Mouse (Mus musculus): Measurements from ENCODE around the gene BC048679. TPM values are rescaled to one million over a fixed set of nuclear protein-coding genes. Genes with fewer than 3 reads are reported as not detected.
A peak's percentile ranks its signal among the peaks of the same experiment; 100 is the strongest.

The BC048679 gene
- polyA plus RNA-seq, 1 experiment from 2014 or later, result not detected

GRCm38 (mm10) chr7:81455155-81455651 is 42.9 kb downstream of the BC048679 start, which contains the start of gene Cpeb1:
Gene Cpeb1 (minus strand): TSS chr7:81455465.
- H3K9ac ChIP-seq (ENCODE audit: low read length), result peak within 1 kb of the TSS; percentile 29; the same call in 1 of the 2 replicates
- ATAC-seq (ENCODE audit: insufficient read depth, low FRiP score, low TSS enrichment) (no peak), DNase-seq (ENCODE audit: low spot score) (peak; percentile 53)
- no peak within 1 kb of the TSS for H3K27ac ChIP-seq (ENCODE audit: low read depth, low read length)
- no peaks in the 10 kb centered on the region for H3K36me3 ChIP-seq (ENCODE audit: control insufficient read depth, insufficient read depth, low read length)
- H3K9me3 ChIP-seq (ENCODE audit: control insufficient read depth, low read length), result no peaks in the 10 kb centered on the region
- WGBS, result under 1% methylated on average over 28 of the region's 28 CpGs
- H3K4me1 ChIP-seq (ENCODE audit: control insufficient read depth, insufficient read depth, low read length), result peaks cover 10% of the 10 kb centered on the region; the same call in 1 of the 2 replicates
- H3K27me3 ChIP-seq (ENCODE audit: control insufficient read depth, insufficient read depth, low read length), result peaks cover 52% of the 10 kb centered on the region
- peak within 1 kb of the TSS; percentile 83 for H3K4me2 ChIP-seq (ENCODE audit: low read depth)
- H3K4me3 ChIP-seq (ENCODE audit: low read depth, low read length), result peak within 1 kb of the TSS; percentile 44

DNA sequence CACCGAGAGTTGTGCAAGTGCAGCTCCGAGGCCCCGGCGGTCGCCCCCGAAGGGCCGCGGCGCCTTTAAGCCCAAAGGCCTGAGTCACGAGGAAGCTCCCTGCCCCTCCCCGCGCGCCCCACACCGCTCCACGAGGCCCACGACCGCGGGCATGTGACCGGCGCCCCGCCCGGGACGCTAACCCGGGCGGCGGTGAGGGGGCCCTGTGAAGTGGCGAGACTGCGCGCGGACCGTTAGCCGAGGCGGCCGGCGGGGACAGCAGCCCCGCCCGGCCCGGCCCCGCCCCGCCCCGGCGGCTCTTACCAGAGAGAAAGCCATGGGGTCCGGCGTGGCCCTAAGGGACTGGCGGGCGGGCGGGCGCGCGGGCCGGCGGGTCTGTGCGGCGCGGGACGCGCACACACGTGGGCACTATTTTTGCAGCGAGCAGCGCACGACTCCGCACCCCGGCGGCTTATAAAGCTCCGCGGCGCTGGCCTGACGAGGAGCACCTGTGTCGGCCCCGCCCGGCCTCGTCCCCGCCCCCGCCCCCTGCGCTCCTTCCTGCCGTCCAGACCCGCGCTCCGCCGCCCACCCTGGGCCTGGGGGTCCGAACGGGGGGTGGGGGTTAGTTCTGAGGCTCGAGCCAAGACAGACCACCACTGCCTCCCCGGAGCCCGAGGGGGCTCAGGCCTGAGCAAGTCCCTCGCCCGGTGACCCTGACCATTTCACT is 43.6 kb downstream of the BC048679 start:
- no peak overlapping the region for H3K27ac ChIP-seq (ENCODE audit: low read depth, low read length)
- ATAC-seq (ENCODE audit: insufficient read depth, low FRiP score, low TSS enrichment) (peak; percentile 53), DNase-seq (ENCODE audit: low spot score) (peak; percentile 45)
- peaks cover 52% of the 10 kb centered on the region for H3K27me3 ChIP-seq (ENCODE audit: control insufficient read depth, insufficient read depth, low read length)
- H3K9me3 ChIP-seq (ENCODE audit: control insufficient read depth, low read length), result no peaks in the 10 kb centered on the region
- H3K4me1 ChIP-seq (ENCODE audit: control insufficient read depth, insufficient read depth, low read length), result peaks cover 10% of the 10 kb centered on the region; the same call in 1 of the 2 replicates
- H3K9ac ChIP-seq (ENCODE audit: low read length), result peak overlapping the region; percentile 29; the same call in 1 of the 2 replicates
- peak overlapping the region; percentile 83 for H3K4me2 ChIP-seq (ENCODE audit: low read depth)
- H3K36me3 ChIP-seq (ENCODE audit: control insufficient read depth, insufficient read depth, low read length), result no peaks in the 10 kb centered on the region
- 2% methylated on average over 56 of the region's 87 CpGs for WGBS
- peak overlapping the region; percentile 44 for H3K4me3 ChIP-seq (ENCODE audit: low read depth, low read length)

DNA sequence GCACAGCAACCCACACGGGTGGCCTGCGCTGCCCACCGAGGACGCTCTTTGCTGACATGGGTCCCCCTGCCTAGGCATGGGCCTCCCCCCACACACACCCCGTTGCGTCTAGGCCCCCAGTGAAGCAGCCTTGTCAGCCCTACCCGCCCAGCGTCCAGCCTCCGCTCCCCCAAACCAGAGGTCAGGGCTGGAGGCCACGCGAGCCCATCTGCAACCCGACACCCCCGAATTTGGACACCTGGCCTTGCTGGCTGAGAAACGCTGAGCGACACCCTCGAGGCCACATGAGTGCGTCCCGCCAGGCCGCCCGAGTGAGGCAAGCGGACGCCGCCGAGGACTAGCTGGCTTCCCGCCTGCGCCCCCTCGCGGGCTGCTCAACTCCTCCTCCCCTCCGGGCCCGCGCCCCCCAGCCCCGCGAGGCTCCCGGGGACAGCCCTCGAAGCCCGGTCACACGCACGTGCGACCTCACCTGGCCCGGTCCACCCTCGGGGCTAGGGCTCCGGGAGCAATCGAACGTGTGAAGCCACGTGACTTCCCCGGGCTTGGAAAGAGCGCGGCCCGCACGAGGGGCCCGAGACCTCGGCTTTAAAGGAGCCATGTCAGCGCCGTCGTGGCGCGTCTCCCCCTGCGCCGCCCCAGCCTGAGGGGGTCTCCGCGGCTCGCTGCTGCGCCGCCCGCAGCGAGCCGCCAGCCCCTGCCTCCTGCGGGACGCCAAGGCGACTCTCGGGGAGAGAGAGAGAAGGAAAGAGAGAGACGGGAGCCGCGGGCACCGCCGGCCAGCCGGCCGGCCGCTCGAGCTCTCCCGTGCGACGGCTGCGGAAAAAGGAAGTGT is 44.4 kb downstream of the BC048679 start:
- Histone ChIP-seq H3K27me3 (ENCODE audit: control insufficient read depth, insufficient read depth, low read length) (peaks cover 52% of the 10 kb centered on the region), H3K36me3 (ENCODE audit: control insufficient read depth, insufficient read depth, low read length) (no peaks in the 10 kb centered on the region), H3K4me1 (ENCODE audit: control insufficient read depth, insufficient read depth, low read length) (peaks cover 10% of the 10 kb centered on the region; the same call in 1 of the 2 replicates), H3K4me3 (ENCODE audit: low read depth, low read length) (peak overlapping the region; percentile 44), H3K27ac (ENCODE audit: low read depth, low read length) (no peak overlapping the region), H3K4me2 (ENCODE audit: low read depth) (peak overlapping the region; percentile 83), H3K9me3 (ENCODE audit: control insufficient read depth, low read length) (no peaks in the 10 kb centered on the region), H3K9ac (ENCODE audit: low read length) (no peak overlapping the region)
- DNase-seq (ENCODE audit: low spot score) (peak; percentile 71), ATAC-seq (ENCODE audit: insufficient read depth, low FRiP score, low TSS enrichment) (peak; percentile 60)
- WGBS, result 6% methylated on average over 67 of the region's 84 CpGs

- Histone ChIP-seq H3K27me3 (ENCODE audit: control insufficient read depth, insufficient read depth, low read length) (peaks cover 52% of the 10 kb centered on the region), H3K4me1 (ENCODE audit: control insufficient read depth, insufficient read depth, low read length) (peaks cover 10% of the 10 kb centered on the region; the same call in 1 of the 2 replicates), H3K4me2 (ENCODE audit: low read depth) (peak overlapping the region; percentile 36), H3K9me3 (ENCODE audit: control insufficient read depth, low read length) (no peaks in the 10 kb centered on the region), H3K9ac (ENCODE audit: low read length) (no peak overlapping the region), H3K36me3 (ENCODE audit: control insufficient read depth, insufficient read depth, low read length) (no peaks in the 10 kb centered on the region), H3K27ac (ENCODE audit: low read depth, low read length) (no peak overlapping the region), H3K4me3 (ENCODE audit: low read depth, low read length) (peak overlapping the region; percentile 44; the same call in 1 of the 2 replicates)
- ATAC-seq (ENCODE audit: insufficient read depth, low FRiP score, low TSS enrichment) (0 out of 2 replicates have a peak, but pooled peaks have one; percentile 9), DNase-seq (ENCODE audit: low spot score) (peak; percentile 59)
- WGBS, result 5% methylated on average over 21 of the region's 21 CpGs
Observed at GRCm38 (mm10) chr7:81452971-81453441, 45.1 kb downstream of the BC048679 start.

MicroRNAs encoded within 50 kb of the gene (microRNA counts, 519-probe panel; counts per million panel counts)
- microRNA mmu-miR-1839-3p, result 171 counts per million, percentile 57 among the panel's probes with 10 or more counts
- 2,955 counts per million, percentile 64 among the panel's probes with 10 or more counts for microRNA mmu-miR-1839-5p

Other genes with a start within 250 kb of the BC048679 start
- gene Rps17, start 153.0 kb downstream of the BC048679 start, polyA plus RNA-seq (2014; fragmentation: Nextera tagmentation; extraction: Ambion mirVana), result 1,090 and 1,108 TPM in 2 replicates
- gene Cpeb1, start 42.8 kb downstream of the BC048679 start, polyA plus RNA-seq (2014; fragmentation: Nextera tagmentation; extraction: Ambion mirVana), result 1.5 and 1.9 TPM in 2 replicates
- 47.6 and 53.0 TPM in 2 replicates for gene Ap3b2, start 4.4 kb downstream of the BC048679 start, polyA plus RNA-seq (2014; fragmentation: Nextera tagmentation; extraction: Ambion mirVana)
- gene Fsd2, start 68.7 kb upstream of the BC048679 start, polyA plus RNA-seq (2014; fragmentation: Nextera tagmentation; extraction: Ambion mirVana), result 0.09 and 0.16 TPM in 2 replicates
- gene Whamm, start 73.0 kb upstream of the BC048679 start, polyA plus RNA-seq (2014; fragmentation: Nextera tagmentation; extraction: Ambion mirVana), result 5.4 and 5.8 TPM in 2 replicates
- 18.1 and 18.4 TPM in 2 replicates for gene Homer2, start 209.2 kb upstream of the BC048679 start, polyA plus RNA-seq (2014; fragmentation: Nextera tagmentation; extraction: Ambion mirVana)

All from neural tube, embryonic 11.5 days (tissue).